Mouse (Mus musculus): Measurements from ENCODE around the gene Ppp1ca. TPM values are rescaled to one million over a fixed set of nuclear protein-coding genes. Genes with fewer than 3 reads are reported as not detected.

Gene Ppp1ca
- total and polyA plus RNA-seq, 3 experiments: 270 to 673 (median 565) TPM

DNA sequence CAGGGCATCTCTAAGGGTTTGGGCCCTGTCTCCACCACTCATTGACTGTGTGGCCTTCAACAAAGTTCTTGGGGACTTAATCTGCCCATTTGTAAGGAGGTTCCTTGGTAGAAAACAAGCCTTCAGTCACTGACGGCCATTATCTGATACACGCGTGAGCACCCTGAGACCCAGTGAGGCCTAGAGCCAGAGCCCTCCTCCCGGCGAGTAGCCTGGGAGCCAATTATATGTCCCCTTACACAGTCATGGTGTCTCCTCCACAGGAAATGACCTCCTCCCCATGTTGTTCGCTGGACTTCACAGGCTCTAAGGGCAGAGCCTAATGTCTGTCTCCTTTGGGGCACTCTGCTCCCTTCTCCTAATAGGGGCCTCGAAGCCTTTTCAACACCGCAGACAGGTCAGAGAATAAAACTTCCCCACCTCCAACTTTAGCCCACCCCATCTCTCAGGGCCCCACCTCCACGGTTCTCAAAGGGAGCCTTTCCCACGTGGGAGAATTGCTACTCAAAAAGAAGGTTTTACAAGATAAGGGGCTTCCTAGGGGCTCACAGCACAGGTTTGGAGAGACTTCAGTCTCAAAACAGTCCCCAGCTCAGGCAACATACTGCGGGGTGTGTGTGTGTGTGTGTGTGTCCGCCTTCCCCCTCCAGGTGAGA lies 45.4 kb upstream of the Ppp1ca start:
- ATAC-seq (ENCODE audit: extremely low read depth, insufficient number of reproducible peaks, low FRiP score, poor library complexity, severe bottlenecking): no peak
- DNase-seq (ENCODE audit: low spot score): no peak
- Histone ChIP-seq H3K4me1 (ENCODE audit: insufficient read depth, low read depth, low read length) (peaks cover 45% of the 10 kb centered on the region), H3K27me3 (ENCODE audit: insufficient read depth, low read length) (peaks cover 22% of the 10 kb centered on the region), H3K9me3 (replicated peaks) (no peaks in the 10 kb centered on the region), H3K4me3 (ENCODE audit: low read depth, low read length) (no peak overlapping the region), H3K36me3 (replicated peaks) (peaks cover 24% of the 10 kb centered on the region)
- TF ChIP-seq GATA1 (IDR thresholded peaks at IDR 0.05; ENCODE audit: borderline replicate concordance, low read length) (no peak), CTCF (IDR thresholded peaks at IDR 0.05; ENCODE audit: low read depth, low read length) (no peak)

DNA sequence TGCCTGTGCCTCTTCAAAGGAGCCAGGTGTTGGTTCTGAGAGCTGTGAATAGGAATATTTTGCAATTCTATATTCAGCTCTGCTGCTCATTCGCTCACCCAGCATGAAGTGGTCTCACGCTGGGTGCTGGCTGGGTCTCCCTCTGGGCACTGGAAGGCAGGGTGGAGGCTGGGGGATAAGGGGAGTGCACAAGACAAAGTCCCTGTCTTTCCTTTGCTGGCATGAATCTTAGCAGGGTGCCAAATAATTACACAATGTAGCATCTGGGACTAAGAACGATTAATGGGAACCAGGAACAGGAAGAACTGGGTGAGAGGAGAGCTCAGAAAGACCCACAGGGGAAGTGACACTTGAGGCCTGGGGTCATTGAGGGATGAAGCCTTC lies 44.9 kb upstream of the Ppp1ca start:
- Histone ChIP-seq H3K4me1 (ENCODE audit: insufficient read depth, low read depth, low read length) (peaks cover 45% of the 10 kb centered on the region), H3K4me3 (ENCODE audit: low read depth, low read length) (no peak overlapping the region), H3K36me3 (replicated peaks) (peaks cover 29% of the 10 kb centered on the region), H3K27me3 (ENCODE audit: insufficient read depth, low read length) (peaks cover 22% of the 10 kb centered on the region), H3K9me3 (replicated peaks) (no peaks in the 10 kb centered on the region)
- DNase-seq (ENCODE audit: low spot score) (no peak), ATAC-seq (ENCODE audit: extremely low read depth, insufficient number of reproducible peaks, low FRiP score, poor library complexity, severe bottlenecking) (no peak)
- TF ChIP-seq GATA2 (IDR thresholded peaks at IDR 0.05; ENCODE audit: borderline replicate concordance, low read depth, low read length) (no peak), TAL1 (conservative IDR thresholded peaks at IDR 0.05; ENCODE audit: low read depth, low read length) (no peak), POLR2AphosphoS5 (IDR thresholded peaks at IDR 0.05; ENCODE audit: insufficient replicate concordance, low read depth, low read length) (no peak), GATA1 (IDR thresholded peaks at IDR 0.05; ENCODE audit: borderline replicate concordance, low read length) (no peak), CTCF (IDR thresholded peaks at IDR 0.05; ENCODE audit: low read depth, low read length) (no peak)

DNA sequence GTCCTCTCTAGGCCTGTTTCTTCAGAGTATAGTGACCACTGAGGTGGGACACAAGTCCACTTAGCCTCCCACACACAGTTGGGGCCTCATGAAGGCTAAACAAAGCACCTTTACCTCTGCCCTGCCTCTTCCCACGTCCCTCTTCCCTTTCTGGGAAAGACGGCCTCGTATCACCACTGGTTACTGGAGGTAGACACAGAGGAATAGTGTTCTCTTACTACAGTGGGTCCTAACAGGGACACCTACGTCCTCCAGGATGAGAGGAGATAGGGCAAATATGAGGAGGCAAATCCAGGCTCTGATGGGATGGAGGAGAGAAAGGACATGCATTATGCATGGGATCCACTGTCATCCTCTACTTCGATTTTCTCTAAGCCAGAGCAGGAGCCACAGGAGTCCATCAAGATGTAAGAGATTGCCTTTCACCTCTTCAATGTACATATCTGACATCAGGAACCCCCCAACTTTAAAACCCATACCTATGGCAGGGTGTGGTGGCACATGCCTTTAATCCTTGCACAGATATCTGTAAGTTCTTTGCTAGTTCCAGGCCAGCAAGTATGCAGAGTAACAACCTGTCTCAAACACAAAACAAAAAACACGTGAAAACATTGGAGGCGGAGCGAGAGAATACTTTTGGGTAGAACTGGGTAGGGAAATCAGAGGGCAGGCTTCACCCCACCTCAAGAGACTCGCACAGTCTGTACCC lies 43.9 kb upstream of the Ppp1ca start:
- H3K36me3 ChIP-seq (replicated peaks): peaks cover 39% of the 10 kb centered on the region
- no peaks in the 10 kb centered on the region for H3K9me3 ChIP-seq (replicated peaks)
- DNase-seq (ENCODE audit: low spot score) (no peak), ATAC-seq (ENCODE audit: extremely low read depth, insufficient number of reproducible peaks, low FRiP score, poor library complexity, severe bottlenecking) (no peak)
- peaks cover 46% of the 10 kb centered on the region for H3K4me1 ChIP-seq (ENCODE audit: insufficient read depth, low read depth, low read length)
- H3K27me3 ChIP-seq (ENCODE audit: insufficient read depth, low read length): peaks cover 14% of the 10 kb centered on the region
- H3K4me3 ChIP-seq (ENCODE audit: low read depth, low read length): peak overlapping the region; percentile 82
- TF ChIP-seq POLR2AphosphoS5 (IDR thresholded peaks at IDR 0.05; ENCODE audit: insufficient replicate concordance, low read depth, low read length) (no peak), GATA1 (IDR thresholded peaks at IDR 0.05; ENCODE audit: borderline replicate concordance, low read length) (no peak), CTCF (IDR thresholded peaks at IDR 0.05; ENCODE audit: low read depth, low read length) (no peak), TAL1 (conservative IDR thresholded peaks at IDR 0.05; ENCODE audit: low read depth, low read length) (no peak), GATA2 (IDR thresholded peaks at IDR 0.05; ENCODE audit: borderline replicate concordance, low read depth, low read length) (no peak)

GRCm38 (mm10) chr19:4148491-4148806 lies 43.4 kb upstream of the Ppp1ca start, which contains the start of gene Coro1b:
TSS of gene Coro1b (plus strand) at chr19:4148619.
- Histone ChIP-seq H3K4me3 (ENCODE audit: low read depth, low read length) (peak within 1 kb of the TSS; percentile 82), H3K27me3 (ENCODE audit: insufficient read depth, low read length) (peaks cover 9% of the 10 kb centered on the region; the same call in 1 of the 2 replicates), H3K36me3 (replicated peaks) (peaks cover 44% of the 10 kb centered on the region), H3K9me3 (replicated peaks) (no peaks in the 10 kb centered on the region), H3K4me1 (ENCODE audit: insufficient read depth, low read depth, low read length) (peaks cover 50% of the 10 kb centered on the region)
- DNase-seq (ENCODE audit: low spot score) (peak; percentile 91), ATAC-seq (ENCODE audit: extremely low read depth, insufficient number of reproducible peaks, low FRiP score, poor library complexity, severe bottlenecking) (peak; percentile 92)
- TF ChIP-seq GATA1 (IDR thresholded peaks at IDR 0.05; ENCODE audit: borderline replicate concordance, low read length): no peak
- no peak for TF ChIP-seq CTCF (IDR thresholded peaks at IDR 0.05; ENCODE audit: low read depth, low read length)
- no peak for TF ChIP-seq POLR2AphosphoS5 (IDR thresholded peaks at IDR 0.05; ENCODE audit: insufficient replicate concordance, low read depth, low read length)
- TF ChIP-seq TAL1 (conservative IDR thresholded peaks at IDR 0.05; ENCODE audit: low read depth, low read length): no peak
- no peak for TF ChIP-seq GATA2 (IDR thresholded peaks at IDR 0.05; ENCODE audit: borderline replicate concordance, low read depth, low read length)

DNA sequence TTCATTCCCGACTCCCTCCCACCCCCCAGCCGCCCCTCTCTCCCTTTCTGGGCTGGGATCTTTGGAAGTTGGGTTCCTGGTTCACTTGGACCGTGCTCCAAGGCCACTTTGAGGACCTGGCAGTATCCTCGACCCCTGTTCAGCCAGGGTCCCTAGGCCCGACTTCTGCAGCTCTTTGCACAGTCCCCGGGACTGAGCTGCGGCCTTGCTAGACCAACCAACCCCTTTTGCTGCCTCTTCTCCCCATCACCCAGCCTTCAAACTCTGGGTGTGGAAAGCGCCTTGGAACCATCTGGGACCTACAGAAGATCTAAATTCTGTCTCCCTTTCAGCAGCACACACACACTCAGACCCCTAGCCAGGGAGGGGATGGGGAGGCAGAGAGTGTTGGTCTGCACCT lies 43.0 kb upstream of the Ppp1ca start:
- H3K9me3 ChIP-seq (replicated peaks): no peaks in the 10 kb centered on the region
- DNase-seq (ENCODE audit: low spot score): no peak
- H3K4me3 ChIP-seq (ENCODE audit: low read depth, low read length): peak overlapping the region; percentile 82
- peaks cover 47% of the 10 kb centered on the region for H3K36me3 ChIP-seq (replicated peaks)
- TF ChIP-seq TAL1 (conservative IDR thresholded peaks at IDR 0.05; ENCODE audit: low read depth, low read length): no peak
- no peak for TF ChIP-seq POLR2AphosphoS5 (IDR thresholded peaks at IDR 0.05; ENCODE audit: insufficient replicate concordance, low read depth, low read length)
- TF ChIP-seq GATA2 (IDR thresholded peaks at IDR 0.05; ENCODE audit: borderline replicate concordance, low read depth, low read length): no peak
- TF ChIP-seq CTCF (IDR thresholded peaks at IDR 0.05; ENCODE audit: low read depth, low read length): no peak
- TF ChIP-seq GATA1 (IDR thresholded peaks at IDR 0.05; ENCODE audit: borderline replicate concordance, low read length): no peak
- H3K27me3 ChIP-seq (ENCODE audit: insufficient read depth, low read length): peaks cover 6% of the 10 kb centered on the region; the same call in 1 of the 2 replicates
- peaks cover 52% of the 10 kb centered on the region for H3K4me1 ChIP-seq (ENCODE audit: insufficient read depth, low read depth, low read length)
- ATAC-seq (ENCODE audit: extremely low read depth, insufficient number of reproducible peaks, low FRiP score, poor library complexity, severe bottlenecking): no peak

- TF ChIP-seq POLR2AphosphoS5 (IDR thresholded peaks at IDR 0.05; ENCODE audit: insufficient replicate concordance, low read depth, low read length) (no peak), CTCF (IDR thresholded peaks at IDR 0.05; ENCODE audit: low read depth, low read length) (no peak), GATA1 (IDR thresholded peaks at IDR 0.05; ENCODE audit: borderline replicate concordance, low read length) (no peak), TAL1 (conservative IDR thresholded peaks at IDR 0.05; ENCODE audit: low read depth, low read length) (no peak), GATA2 (IDR thresholded peaks at IDR 0.05; ENCODE audit: borderline replicate concordance, low read depth, low read length) (no peak)
- H3K4me3 ChIP-seq (ENCODE audit: low read depth, low read length): peak overlapping the region; percentile 82
- H3K4me1 ChIP-seq (ENCODE audit: insufficient read depth, low read depth, low read length): peaks cover 56% of the 10 kb centered on the region
- H3K9me3 ChIP-seq (replicated peaks): no peaks in the 10 kb centered on the region
- ATAC-seq (ENCODE audit: extremely low read depth, insufficient number of reproducible peaks, low FRiP score, poor library complexity, severe bottlenecking) (no peak), DNase-seq (ENCODE audit: low spot score) (no peak)
- H3K27me3 ChIP-seq (ENCODE audit: insufficient read depth, low read length): 0 out of 2 replicates have a peak, but pooled peaks cover 1% of the 10 kb centered on the region
- H3K36me3 ChIP-seq (replicated peaks): peaks cover 52% of the 10 kb centered on the region
Observed at GRCm38 (mm10) chr19:4149283-4149682, 42.6 kb upstream of the Ppp1ca start.

Data from G1E (cell line).